Mouse (Mus musculus): ENCODE data around the gene Cacnb2. TPM values are rescaled to one million over a fixed set of nuclear protein-coding genes. Genes with fewer than 3 reads are reported as not detected.
A peak's percentile ranks its signal among the peaks of the same experiment; 100 is the strongest.

Gene Cacnb2
- under 1 TPM; 0.25 to 0.38 TPM for total RNA-seq (2021)
- long read RNA-seq, experiment 1, result 0 reads
- long read RNA-seq, experiment 2, result 0 reads

DNA sequence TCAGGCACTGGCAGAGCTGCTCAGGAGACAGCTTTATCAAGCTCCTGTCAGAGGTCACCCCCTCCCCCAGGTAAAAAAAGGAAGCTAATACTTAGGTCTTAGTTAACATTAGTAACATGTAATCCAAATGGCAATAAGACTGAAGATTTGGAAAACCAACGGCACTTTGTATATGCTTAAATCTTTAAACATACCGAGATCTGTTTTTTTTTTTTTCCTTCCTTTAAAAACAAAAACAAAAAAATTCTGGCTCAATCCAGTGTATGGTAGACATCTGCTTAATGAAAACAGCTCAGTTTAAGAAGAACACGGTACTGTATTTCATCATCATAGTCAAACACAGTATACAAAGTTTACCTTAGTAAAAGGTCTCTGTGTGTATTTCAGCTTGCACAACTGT, at the start of gene Cacnb2:
Gene Cacnb2 (plus strand): TSS at position 301 of the 400 bp plus-strand sequence.
- no peak for DNase-seq
- intact Hi-C loops (cut with DNase I), result no loop called here

- DNase-seq, result no peak
- intact Hi-C loops (cut with DNase I), result no loop called here
Measured at GRCm38 (mm10) chr2:14568020-14568419, 34.9 kb upstream of the Cacnb2 start.

DNA sequence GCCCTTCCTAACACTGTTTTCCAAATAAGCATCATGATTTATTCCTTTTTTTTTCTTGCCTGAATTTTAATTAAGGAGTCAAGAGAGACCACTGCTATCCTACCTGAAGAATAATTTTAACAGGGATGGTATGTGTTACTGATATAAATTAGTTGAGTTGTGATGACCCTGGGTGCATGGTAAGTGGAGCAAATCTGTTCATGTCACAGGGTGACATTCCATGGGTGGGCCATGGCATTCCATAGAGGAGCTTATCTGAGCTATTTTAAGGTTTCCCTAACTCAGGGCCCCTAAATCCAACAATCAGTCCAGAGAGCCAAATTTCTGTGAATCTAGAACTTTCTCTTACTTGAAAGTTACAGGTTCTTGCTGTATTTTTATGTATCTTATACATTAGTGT, 31.6 kb upstream of the Cacnb2 start:
- no peak for DNase-seq
- intact Hi-C loops (cut with DNase I), result no loop called here

GRCm38 (mm10) chr2:14589541-14589940, 13.3 kb upstream of the Cacnb2 start:
- no peak for DNase-seq
- intact Hi-C loops (cut with DNase I), result no loop called here

GRCm38 (mm10) chr2:14597909-14598563, 4.9 kb upstream of the Cacnb2 start:
- intact Hi-C loops (cut with DNase I), result no loop called here
- DNase-seq, result no peak

- peak; percentile 29 for DNase-seq
- intact Hi-C loops (cut with DNase I), result no loop called here
Measured at GRCm38 (mm10) chr2:14603784-14604781, 1.2 kb downstream of the Cacnb2 start.

GRCm38 (mm10) chr2:14604791-14605190, 1.9 kb downstream of the Cacnb2 start:
- intact Hi-C loops (cut with DNase I), result loop anchor here (5.0 kb wide), 1 partner anchor 73 kb away; no protein-coding TSS in a partner anchor
- peak in 1 of 2 experiments; percentile 5 for DNase-seq

GRCm38 (mm10) chr2:14605207-14605606, 2.3 kb downstream of the Cacnb2 start:
- intact Hi-C loops (cut with DNase I), result loop anchor here (5.0 kb wide), 1 partner anchor 72 kb away; no protein-coding TSS in a partner anchor
- no peak for DNase-seq

DNA sequence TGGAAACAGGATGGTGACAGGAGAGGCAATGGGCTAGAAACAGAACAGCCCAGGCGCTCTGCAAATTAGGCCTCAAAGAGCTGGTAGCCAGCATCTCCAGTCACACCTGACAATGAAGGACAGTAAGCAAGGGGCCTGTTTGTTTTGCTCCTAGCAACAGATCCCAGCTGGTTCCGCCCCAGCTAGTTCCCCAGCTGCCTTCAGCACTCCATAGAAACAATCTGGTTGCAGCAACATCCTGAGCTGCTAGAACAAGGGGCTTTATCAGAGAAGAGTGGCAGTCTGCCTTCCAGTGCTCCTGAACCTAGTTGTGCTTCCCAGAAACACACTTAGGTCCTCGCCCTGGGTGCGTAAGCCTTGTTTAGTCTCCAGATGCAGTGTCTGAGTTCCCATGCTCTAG, 5.7 kb downstream of the Cacnb2 start:
- intact Hi-C loops (cut with DNase I), result loop anchor here (5.0 kb wide), 1 partner anchor 69 kb away; no protein-coding TSS in a partner anchor
- no peak for DNase-seq

GRCm38 (mm10) chr2:14612705-14613104, 9.8 kb downstream of the Cacnb2 start:
- no peak for DNase-seq
- intact Hi-C loops (cut with DNase I), result no loop called here

GRCm38 (mm10) chr2:14616361-14616760, 13.5 kb downstream of the Cacnb2 start:
- no peak for DNase-seq

GRCm38 (mm10) chr2:14620120-14620853, 17.4 kb downstream of the Cacnb2 start:
- DNase-seq, result no peak
- intact Hi-C loops (cut with DNase I), result no loop called here

More at GRCm38 (mm10) chr2:14616361-14616760, 13.5 kb downstream of the Cacnb2 start:
- intact Hi-C loops (cut with DNase I), result no loop called here

GRCm38 (mm10) chr2:14620891-14621290, 18.0 kb downstream of the Cacnb2 start:
- intact Hi-C loops (cut with DNase I), result no loop called here
- no peak for DNase-seq

DNA sequence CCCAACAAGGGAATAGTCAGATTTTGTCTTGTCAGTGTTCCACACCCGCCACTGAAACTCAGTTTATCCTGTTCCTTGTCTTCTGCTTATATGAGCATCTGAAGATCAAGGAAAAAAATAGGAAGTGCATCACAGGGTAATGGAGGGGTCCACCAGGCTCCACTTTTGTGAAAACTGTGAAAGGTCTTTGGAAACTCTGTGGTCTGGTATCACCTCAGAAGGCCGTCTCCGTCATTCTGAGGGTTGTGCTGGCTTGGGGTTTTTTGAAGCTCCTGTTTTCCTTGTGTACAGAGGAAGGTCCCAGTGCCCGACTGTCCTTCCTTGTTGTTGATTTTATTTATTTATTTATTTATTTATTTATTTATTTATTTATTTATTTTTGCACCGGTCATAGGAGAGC, 20.9 kb downstream of the Cacnb2 start:
- intact Hi-C loops (cut with DNase I), result no loop called here
- DNase-seq, result no peak

- DNase-seq, result no peak
- intact Hi-C loops (cut with DNase I), result no loop called here
Measured at GRCm38 (mm10) chr2:14629814-14630492, 27.1 kb downstream of the Cacnb2 start.

DNA sequence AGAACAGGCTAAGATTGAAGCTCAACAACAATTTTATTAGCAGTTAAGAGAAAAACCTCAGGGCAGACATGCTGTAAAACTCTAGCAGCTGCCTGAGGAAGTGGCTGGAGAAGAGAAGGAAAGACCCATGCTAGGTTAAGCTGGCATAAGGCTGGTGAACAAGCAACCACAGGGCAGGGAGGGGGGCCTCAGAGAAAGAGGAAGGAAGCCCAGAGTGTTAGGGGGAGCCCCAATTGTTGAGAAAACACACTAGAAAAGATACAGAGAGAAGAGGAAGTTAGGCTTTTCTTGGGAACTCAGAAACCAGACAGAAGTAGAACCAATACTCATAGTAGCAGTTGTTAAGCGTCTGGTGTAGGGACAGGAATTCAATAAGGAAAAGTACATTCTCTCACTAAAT, 28.7 kb downstream of the Cacnb2 start:
- intact Hi-C loops (cut with DNase I), result no loop called here
- DNase-seq, result no peak

DNA sequence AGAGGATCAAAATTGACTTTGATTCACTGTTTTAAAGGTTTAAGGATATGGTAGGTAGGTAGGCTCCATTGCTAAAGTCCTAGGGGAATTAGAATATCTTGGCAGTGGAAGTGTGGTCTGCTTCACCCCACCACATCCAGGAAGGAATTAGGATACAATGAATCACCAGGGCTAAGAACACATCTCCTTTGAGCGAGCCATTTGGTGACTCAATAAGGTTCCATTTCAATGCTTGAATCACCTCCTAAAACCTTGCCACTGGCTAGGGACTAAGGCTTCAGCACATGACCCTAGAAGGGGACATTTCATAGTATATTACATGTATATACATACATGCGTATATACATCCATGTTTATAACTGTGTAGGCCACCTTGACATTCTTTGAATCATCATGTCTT, 30.3 kb downstream of the Cacnb2 start:
- intact Hi-C loops (cut with DNase I), result no loop called here
- no peak for DNase-seq

GRCm38 (mm10) chr2:14639266-14639665, 36.4 kb downstream of the Cacnb2 start:
- intact Hi-C loops (cut with DNase I), result no loop called here
- DNase-seq, result no peak

- intact Hi-C loops (cut with DNase I), result no loop called here
- no peak for DNase-seq
Measured at GRCm38 (mm10) chr2:14639877-14640276, 37.0 kb downstream of the Cacnb2 start.

DNA sequence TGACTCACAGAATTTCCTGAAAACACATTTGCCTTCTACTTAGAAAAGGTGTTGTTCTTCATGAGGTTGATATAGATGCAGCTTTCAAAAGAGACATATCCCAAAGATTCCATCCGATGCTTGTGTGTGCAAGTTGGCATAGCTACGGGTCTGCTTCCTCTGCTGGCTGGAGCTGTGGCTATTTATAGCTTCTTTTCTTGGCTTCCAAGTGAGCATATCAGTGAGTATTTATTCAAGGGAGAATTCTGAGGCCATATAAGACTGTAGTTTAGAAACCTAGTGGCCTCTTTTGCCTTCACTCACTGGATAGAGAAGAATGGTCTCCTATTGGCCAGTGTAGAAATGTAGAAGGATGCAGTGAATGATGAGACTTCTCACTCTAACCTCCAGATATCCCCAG, 38.2 kb downstream of the Cacnb2 start:
- DNase-seq, result no peak
- intact Hi-C loops (cut with DNase I), result no loop called here

Measured in gastrocnemius, postnatal 36 days (tissue).